Mouse (Mus musculus) neural tube, embryonic 14.5 days (tissue): ENCODE data around the gene Adamts13. TPM values are rescaled to one million over a fixed set of nuclear protein-coding genes. Genes with fewer than 3 reads are reported as not detected.

Experiments used
- ATAC-seq: fragments of 200-750 bp; cut with Nextera tagmentation; 2 replicates; pipeline ENCODE4 v1.8.0; 2017; ENCODE audit warnings: low read depth, mild to moderate bottlenecking, moderate TSS enrichment, moderate library complexity
- H3K27ac ChIP-seq: fragments of 300-500 bp; sonication (generic); 2 replicates; pipeline ENCODE4 v1.5.1; 2014; ENCODE audit warnings: low read depth, mild to moderate bottlenecking, control low read depth, low read length, moderate library complexity, mixed read lengths
- H3K27me3 ChIP-seq: fragments of 300-500 bp; sonication (generic); 2 replicates; pipeline ENCODE4 v1.6.1; 2014; ENCODE audit warnings: low read length; ENCODE audit not compliant: control insufficient read depth, insufficient read depth
- H3K36me3 ChIP-seq: fragments of 300-500 bp; sonication (generic); 2 replicates; pipeline ENCODE4 v1.6.1; 2014; ENCODE audit warnings: low read length, mixed read lengths; ENCODE audit not compliant: control insufficient read depth, insufficient read depth
- H3K4me1 ChIP-seq: fragments of 300-500 bp; sonication (generic); 2 replicates; pipeline ENCODE4 v1.6.1; 2014; ENCODE audit warnings: low read length; ENCODE audit not compliant: control insufficient read depth, insufficient read depth
- H3K4me2 ChIP-seq: fragments of 300-500 bp; sonication (generic); 2 replicates; pipeline ENCODE4 v1.6.1; 2014; ENCODE audit warnings: mild to moderate bottlenecking, low read depth, low read length, control low read depth
- H3K4me3 ChIP-seq: fragments of 300-500 bp; sonication (generic); 2 replicates; pipeline ENCODE4 v1.5.1; 2014; ENCODE audit warnings: low read depth, low read length, control low read depth, mixed read lengths
- H3K9ac ChIP-seq: fragments of 300-500 bp; sonication (generic); replicated peaks from 2 replicates; pipeline ENCODE4 v1.6.1; 2014; ENCODE audit warnings: low read depth, mild to moderate bottlenecking, control low read depth, low read length, mixed read lengths
- H3K9me3 ChIP-seq: fragments of 300-500 bp; sonication (generic); 2 replicates; pipeline ENCODE4 v1.6.1; 2016; ENCODE audit warnings: low read length; ENCODE audit not compliant: control insufficient read depth
- WGBS: fragments of 180-500 bp; shearing (Covaris S2); extraction: QIAGEN DNeasy Blood & Tissue Kit; methylation state at CpG from one replicate; pipeline ENCODE4 v1.1.7; 2014; 5-methylcytosine and 5-hydroxymethylcytosine counted together
- polyA plus RNA-seq: library from polyadenylated mRNA; unstranded; fragments of >200 nt; fragmentation: Nextera tagmentation; extraction: Ambion mirVana; gene quantifications from 2 replicates; pipeline ENCODE4 v1.2.1, GENCODE M21; 2014

Adamts13 gene
- polyA plus RNA-seq, 1 experiment from 2014 or later = not detected

DNA sequence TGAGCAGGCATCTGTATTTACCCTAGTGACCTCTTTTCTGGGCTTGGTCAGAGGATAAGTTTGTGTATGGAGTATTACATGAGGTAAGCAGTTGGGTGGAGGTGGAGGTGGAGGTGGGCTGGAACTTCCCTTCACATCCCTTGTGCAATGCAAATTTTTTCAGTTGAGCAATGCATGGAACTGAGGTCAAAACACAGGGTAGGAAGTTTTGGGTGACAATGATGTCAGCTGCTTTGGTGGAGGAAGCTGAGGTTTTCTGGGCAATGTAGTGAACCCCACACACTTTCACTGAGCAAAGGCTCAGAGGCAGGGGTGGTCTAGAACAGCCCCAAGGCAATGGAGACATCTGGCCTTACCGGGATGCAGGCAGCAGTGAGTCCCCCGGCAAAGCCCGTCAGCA lies 52.3 kb downstream of the Adamts13 start:
- ATAC-seq = no peak
- Histone ChIP-seq H3K27ac (no peak overlapping the region), H3K9me3 (no peaks in the 10 kb centered on the region), H3K9ac (no peak overlapping the region), H3K4me3 (no peak overlapping the region), H3K4me2 (no peak overlapping the region), H3K36me3 (peaks cover 3% of the 10 kb centered on the region; the same call in 1 of the 2 replicates), H3K27me3 (no peaks in the 10 kb centered on the region), H3K4me1 (peaks cover 4% of the 10 kb centered on the region; the same call in 1 of the 2 replicates)
- 93% methylated on average over 3 of the region's 3 CpGs for WGBS

- WGBS = 89% methylated on average over 3 of the region's 3 CpGs
- Histone ChIP-seq H3K27ac (no peak overlapping the region), H3K27me3 (no peaks in the 10 kb centered on the region), H3K36me3 (no peaks in the 10 kb centered on the region), H3K9me3 (no peaks in the 10 kb centered on the region), H3K4me2 (peak overlapping the region; percentile 66; the same call in 1 of the 2 replicates), H3K4me1 (peaks cover 4% of the 10 kb centered on the region; the same call in 1 of the 2 replicates), H3K9ac (no peak overlapping the region), H3K4me3 (no peak overlapping the region)
- no peak for ATAC-seq
These were observed 53.1 kb downstream of the Adamts13 start for GRCm38 (mm10) chr2:27026332-27026731.

- Histone ChIP-seq H3K4me3 (peak overlapping the region; percentile 34), H3K9me3 (no peaks in the 10 kb centered on the region), H3K27ac (peak overlapping the region; percentile 67; the same call in 1 of the 2 replicates), H3K27me3 (no peaks in the 10 kb centered on the region), H3K36me3 (no peaks in the 10 kb centered on the region), H3K4me2 (peak overlapping the region; percentile 66), H3K9ac (peak overlapping the region; percentile 63; the same call in 1 of the 2 replicates), H3K4me1 (peaks cover 4% of the 10 kb centered on the region; the same call in 1 of the 2 replicates)
- ATAC-seq = no peak
- WGBS = 68% methylated on average over 10 of the region's 10 CpGs
These were observed 53.8 kb downstream of the Adamts13 start for GRCm38 (mm10) chr2:27026857-27027617.

GRCm38 (mm10) chr2:27027618-27028436 lies 54.6 kb downstream of the Adamts13 start, which contains the start of gene Slc2a6:
Gene Slc2a6 (minus strand): TSS chr2:27027998.
- peak; percentile 99 for ATAC-seq
- Histone ChIP-seq H3K4me3 (peak within 1 kb of the TSS; percentile 34), H3K27ac (peak within 1 kb of the TSS; percentile 67), H3K4me2 (peak within 1 kb of the TSS; percentile 66), H3K27me3 (no peaks in the 10 kb centered on the region), H3K9me3 (no peaks in the 10 kb centered on the region), H3K36me3 (no peaks in the 10 kb centered on the region), H3K9ac (peak within 1 kb of the TSS; percentile 63), H3K4me1 (peaks cover 4% of the 10 kb centered on the region; the same call in 1 of the 2 replicates)
- WGBS = 2% methylated on average over 38 of the region's 38 CpGs

DNA sequence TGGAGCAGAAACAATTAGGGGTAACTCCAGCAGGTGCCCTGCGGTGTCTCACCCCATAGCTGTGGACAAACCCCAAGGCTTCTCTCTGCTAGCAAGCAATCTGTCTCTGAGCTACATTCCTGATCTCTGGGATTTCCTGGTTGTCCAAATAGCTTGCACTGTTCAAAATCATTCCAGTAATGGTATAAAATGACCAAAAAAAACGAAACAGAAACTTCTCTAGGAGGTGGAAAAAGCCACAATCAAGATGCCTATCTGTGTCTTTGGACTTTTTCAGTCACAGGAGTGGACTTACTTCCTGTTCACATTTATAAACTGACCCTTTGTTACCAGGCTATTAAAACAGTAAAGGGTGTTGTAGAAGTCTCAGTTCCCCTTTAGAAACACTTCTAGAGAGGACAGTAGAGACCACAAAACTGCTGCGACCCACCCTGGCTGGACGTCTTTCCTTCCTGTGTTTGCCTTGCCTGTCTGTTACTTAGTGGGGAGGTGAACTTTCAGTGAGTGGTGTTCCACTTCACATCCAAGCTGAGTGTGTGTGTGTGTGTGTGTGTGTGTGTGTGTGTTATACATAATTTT lies 55.3 kb downstream of the Adamts13 start:
- 60% methylated on average over 4 of the region's 4 CpGs for WGBS
- no peaks in the 10 kb centered on the region for H3K36me3 ChIP-seq
- no peak for ATAC-seq
- peak overlapping the region; percentile 66 for H3K4me2 ChIP-seq
- H3K4me3 ChIP-seq = peak overlapping the region; percentile 34
- H3K27me3 ChIP-seq = no peaks in the 10 kb centered on the region
- peak overlapping the region; percentile 63 for H3K9ac ChIP-seq
- peaks cover 4% of the 10 kb centered on the region; the same call in 1 of the 2 replicates for H3K4me1 ChIP-seq
- peak overlapping the region; percentile 67; the same call in 1 of the 2 replicates for H3K27ac ChIP-seq
- no peaks in the 10 kb centered on the region for H3K9me3 ChIP-seq

GRCm38 (mm10) chr2:27032361-27032760 lies 59.1 kb downstream of the Adamts13 start:
- no peaks in the 10 kb centered on the region for H3K36me3 ChIP-seq
- ATAC-seq = no peak
- WGBS = 82% methylated on average over 2 of the region's 2 CpGs
- no peak overlapping the region for H3K4me2 ChIP-seq
- H3K27ac ChIP-seq = no peak overlapping the region
- H3K9ac ChIP-seq = no peak overlapping the region
- H3K4me1 ChIP-seq = peaks cover 1% of the 10 kb centered on the region; the same call in 1 of the 2 replicates
- H3K9me3 ChIP-seq = no peaks in the 10 kb centered on the region
- no peaks in the 10 kb centered on the region for H3K27me3 ChIP-seq
- H3K4me3 ChIP-seq = no peak overlapping the region

DNA sequence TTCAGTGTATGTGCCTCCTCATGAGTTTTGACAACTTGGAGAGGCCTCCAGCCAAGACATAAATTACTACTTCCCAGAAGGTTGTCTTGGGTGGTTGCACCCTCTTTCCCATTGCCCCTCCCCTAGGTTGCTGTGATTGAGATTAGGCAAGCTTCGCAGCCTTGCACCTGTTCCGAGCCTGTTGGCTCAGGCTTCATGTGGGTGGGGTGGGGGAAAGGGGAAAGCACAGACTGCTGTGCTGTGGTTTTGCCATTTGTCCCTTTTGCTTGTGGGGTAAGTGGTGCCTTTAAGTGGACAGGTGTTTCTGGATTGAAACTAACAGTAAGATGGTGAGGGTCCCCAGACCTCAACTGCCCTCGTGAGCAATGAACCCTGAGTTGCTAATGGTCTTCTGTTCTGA lies 62.8 kb downstream of the Adamts13 start:
- H3K27ac ChIP-seq = no peak overlapping the region
- H3K9me3 ChIP-seq = no peaks in the 10 kb centered on the region
- no peak overlapping the region for H3K4me3 ChIP-seq
- no peak for ATAC-seq
- no peaks in the 10 kb centered on the region for H3K4me1 ChIP-seq
- no peaks in the 10 kb centered on the region for H3K27me3 ChIP-seq
- no peaks in the 10 kb centered on the region for H3K36me3 ChIP-seq
- no peak overlapping the region for H3K9ac ChIP-seq
- no peak overlapping the region for H3K4me2 ChIP-seq
- 83% methylated on average over 3 of the region's 3 CpGs for WGBS

- no peak overlapping the region for H3K9ac ChIP-seq
- no peaks in the 10 kb centered on the region for H3K27me3 ChIP-seq
- H3K36me3 ChIP-seq = no peaks in the 10 kb centered on the region
- no peak overlapping the region for H3K4me2 ChIP-seq
- 66% methylated on average over 4 of the region's 4 CpGs for WGBS
- H3K9me3 ChIP-seq = no peaks in the 10 kb centered on the region
- H3K27ac ChIP-seq = no peak overlapping the region
- H3K4me3 ChIP-seq = no peak overlapping the region
- no peaks in the 10 kb centered on the region for H3K4me1 ChIP-seq
- ATAC-seq = no peak
These were observed 63.8 kb downstream of the Adamts13 start for GRCm38 (mm10) chr2:27037008-27037407.
